Mouse (Mus musculus): ENCODE results near the gene Kcnd3. TPM values are rescaled to one million over a fixed set of nuclear protein-coding genes. Genes with fewer than 3 reads are reported as not detected.
A peak's percentile ranks its signal among the peaks of the same experiment; 100 is the strongest.

Gene Kcnd3
- polyA plus RNA-seq, 1 experiment from 2014 or later: 5.3 TPM

- 96% methylated on average over 7 of the region's 7 CpGs for WGBS
- no peak for ATAC-seq (ENCODE audit: low FRiP score)
- H3K9ac ChIP-seq: no peak overlapping the region
- no peaks in the 10 kb centered on the region for H3K9me3 ChIP-seq (replicated peaks)
- no peaks in the 10 kb centered on the region for H3K27me3 ChIP-seq
- peaks cover 49% of the 10 kb centered on the region for H3K36me3 ChIP-seq
- H3K4me2 ChIP-seq (replicated peaks): no peak overlapping the region
- H3K4me3 ChIP-seq: no peak overlapping the region
- no peak overlapping the region for H3K27ac ChIP-seq
- H3K4me1 ChIP-seq: no peaks in the 10 kb centered on the region
Observed at GRCm38 (mm10) chr3:105680346-105680745, 228.2 kb downstream of the Kcnd3 start.

GRCm38 (mm10) chr3:105686394-105687323 lies 234.5 kb downstream of the Kcnd3 start:
- H3K27me3 ChIP-seq: no peaks in the 10 kb centered on the region
- H3K4me2 ChIP-seq (replicated peaks): peak overlapping the region; percentile 77
- H3K27ac ChIP-seq: peak overlapping the region; percentile 70
- no peak for ATAC-seq (ENCODE audit: low FRiP score)
- peak overlapping the region; percentile 95 for H3K4me3 ChIP-seq
- no peaks in the 10 kb centered on the region for H3K9me3 ChIP-seq (replicated peaks)
- WGBS: 10% methylated on average over 60 of the region's 60 CpGs
- H3K36me3 ChIP-seq: peaks cover 19% of the 10 kb centered on the region
- peaks cover 8% of the 10 kb centered on the region for H3K4me1 ChIP-seq
- H3K9ac ChIP-seq: peak overlapping the region; percentile 90

GRCm38 (mm10) chr3:105687324-105688060 lies 235.4 kb downstream of the Kcnd3 start, which contains the start of gene Ddx20:
Gene Ddx20 (minus strand): TSS chr3:105687574.
- under 1% methylated on average over 70 of the region's 72 CpGs for WGBS
- Histone ChIP-seq H3K9me3 (replicated peaks) (no peaks in the 10 kb centered on the region), H3K36me3 (peaks cover 15% of the 10 kb centered on the region), H3K4me1 (peaks cover 8% of the 10 kb centered on the region), H3K4me2 (replicated peaks) (peak within 1 kb of the TSS; percentile 77), H3K27me3 (0 out of 2 replicates have a peak, but pooled peaks cover 3% of the 10 kb centered on the region), H3K4me3 (peak within 1 kb of the TSS; percentile 95), H3K27ac (peak within 1 kb of the TSS; percentile 76), H3K9ac (peak within 1 kb of the TSS; percentile 90)
- ATAC-seq (ENCODE audit: low FRiP score): peak; percentile 97

GRCm38 (mm10) chr3:105688536-105688935 lies 236.4 kb downstream of the Kcnd3 start:
- Histone ChIP-seq H3K9me3 (replicated peaks) (no peaks in the 10 kb centered on the region), H3K4me3 (no peak overlapping the region), H3K27me3 (peaks cover 6% of the 10 kb centered on the region; the same call in 1 of the 2 replicates), H3K9ac (no peak overlapping the region), H3K4me2 (replicated peaks) (no peak overlapping the region), H3K36me3 (peaks cover 10% of the 10 kb centered on the region), H3K27ac (no peak overlapping the region), H3K4me1 (peaks cover 9% of the 10 kb centered on the region)
- ATAC-seq (ENCODE audit: low FRiP score): no peak
- WGBS: 93% methylated on average over 2 of the region's 2 CpGs

- Histone ChIP-seq H3K27ac (no peak overlapping the region), H3K9ac (no peak overlapping the region), H3K4me2 (replicated peaks) (no peak overlapping the region), H3K4me1 (peaks cover 29% of the 10 kb centered on the region), H3K36me3 (no peaks in the 10 kb centered on the region), H3K9me3 (replicated peaks) (no peaks in the 10 kb centered on the region), H3K27me3 (peaks cover 15% of the 10 kb centered on the region; the same call in 1 of the 2 replicates), H3K4me3 (no peak overlapping the region)
- 80% methylated on average over 14 of the region's 14 CpGs for WGBS
- ATAC-seq (ENCODE audit: low FRiP score): no peak
Observed at GRCm38 (mm10) chr3:105693327-105694080, 241.4 kb downstream of the Kcnd3 start.

- Histone ChIP-seq H3K36me3 (no peaks in the 10 kb centered on the region), H3K27ac (peak overlapping the region; percentile 60; the same call in 1 of the 2 replicates), H3K4me2 (replicated peaks) (peak overlapping the region; percentile 37), H3K27me3 (peaks cover 15% of the 10 kb centered on the region; the same call in 1 of the 2 replicates), H3K4me1 (peaks cover 29% of the 10 kb centered on the region), H3K9me3 (replicated peaks) (no peaks in the 10 kb centered on the region), H3K9ac (peak overlapping the region; percentile 4; the same call in 1 of the 2 replicates), H3K4me3 (no peak overlapping the region)
- ATAC-seq (ENCODE audit: low FRiP score): peak; percentile 57
- WGBS: 30% methylated on average over 20 of the region's 20 CpGs
Observed at GRCm38 (mm10) chr3:105695476-105696386, 243.6 kb downstream of the Kcnd3 start.

- Histone ChIP-seq H3K9me3 (replicated peaks) (no peaks in the 10 kb centered on the region), H3K36me3 (no peaks in the 10 kb centered on the region), H3K4me3 (no peak overlapping the region), H3K27ac (peak overlapping the region; percentile 60; the same call in 1 of the 2 replicates), H3K9ac (0 out of 2 replicates have a peak overlapping the region, but pooled peaks have one; percentile 4), H3K4me2 (replicated peaks) (peak overlapping the region; percentile 37), H3K4me1 (peaks cover 29% of the 10 kb centered on the region), H3K27me3 (peaks cover 19% of the 10 kb centered on the region; the same call in 1 of the 2 replicates)
- ATAC-seq (ENCODE audit: low FRiP score): no peak; the same call in 1 of the 2 replicates
- 62% methylated on average over 17 of the region's 17 CpGs for WGBS
Observed at GRCm38 (mm10) chr3:105696387-105697147, 244.4 kb downstream of the Kcnd3 start.

- no peak overlapping the region for H3K4me2 ChIP-seq (replicated peaks)
- WGBS: 67% methylated on average over 5 of the region's 5 CpGs
- peak; percentile 39 for ATAC-seq (ENCODE audit: low FRiP score)
Observed at GRCm38 (mm10) chr3:105697148-105697441, 245.0 kb downstream of the Kcnd3 start.

GRCm38 (mm10) chr3:105698311-105698710 lies 246.2 kb downstream of the Kcnd3 start:
- Histone ChIP-seq H3K9ac (no peak overlapping the region), H3K4me1 (peaks cover 29% of the 10 kb centered on the region), H3K4me2 (replicated peaks) (no peak overlapping the region), H3K27me3 (peaks cover 29% of the 10 kb centered on the region), H3K9me3 (replicated peaks) (no peaks in the 10 kb centered on the region), H3K27ac (no peak overlapping the region), H3K4me3 (no peak overlapping the region), H3K36me3 (no peaks in the 10 kb centered on the region)
- WGBS: 91% methylated on average over 1 of the region's 1 CpGs
- no peak for ATAC-seq (ENCODE audit: low FRiP score)

More at GRCm38 (mm10) chr3:105697148-105697441, 245.0 kb downstream of the Kcnd3 start:
- Histone ChIP-seq H3K36me3 (no peaks in the 10 kb centered on the region), H3K4me1 (peaks cover 29% of the 10 kb centered on the region), H3K27me3 (peaks cover 21% of the 10 kb centered on the region; the same call in 1 of the 2 replicates), H3K9ac (no peak overlapping the region), H3K27ac (no peak overlapping the region), H3K9me3 (replicated peaks) (no peaks in the 10 kb centered on the region), H3K4me3 (no peak overlapping the region)

GRCm38 (mm10) chr3:105699241-105699933 lies 247.3 kb downstream of the Kcnd3 start:
- Histone ChIP-seq H3K27ac (no peak overlapping the region), H3K27me3 (peaks cover 29% of the 10 kb centered on the region), H3K9ac (no peak overlapping the region), H3K9me3 (replicated peaks) (no peaks in the 10 kb centered on the region), H3K4me1 (peaks cover 32% of the 10 kb centered on the region), H3K4me3 (no peak overlapping the region), H3K36me3 (no peaks in the 10 kb centered on the region), H3K4me2 (replicated peaks) (no peak overlapping the region)
- ATAC-seq (ENCODE audit: low FRiP score): no peak
- 62% methylated on average over 3 of the region's 3 CpGs for WGBS
